Mouse (Mus musculus) T-helper 1 cell (primary cell): ENCODE measurements around the gene Slc8a1.

Experiments
- in situ Hi-C: fragments of 300-600 bp; cut with MboI, MseI; formaldehyde crosslinking; loops from one replicate; pipeline ENCODE4 v1.15.1; 2025; ENCODE audit warnings: high pct_unique_total_duplicates

Gene Slc8a1

GRCm38 (mm10) chr17:81669816-81670691 is 68.1 kb downstream of the Slc8a1 start:
- in situ Hi-C loops: no loop called here

- in situ Hi-C loops: no loop called here
Measured at GRCm38 (mm10) chr17:81669062-81669815, 68.9 kb downstream of the Slc8a1 start.

- in situ Hi-C loops: no loop called here
Measured at GRCm38 (mm10) chr17:81668466-81668865, 69.7 kb downstream of the Slc8a1 start.

DNA sequence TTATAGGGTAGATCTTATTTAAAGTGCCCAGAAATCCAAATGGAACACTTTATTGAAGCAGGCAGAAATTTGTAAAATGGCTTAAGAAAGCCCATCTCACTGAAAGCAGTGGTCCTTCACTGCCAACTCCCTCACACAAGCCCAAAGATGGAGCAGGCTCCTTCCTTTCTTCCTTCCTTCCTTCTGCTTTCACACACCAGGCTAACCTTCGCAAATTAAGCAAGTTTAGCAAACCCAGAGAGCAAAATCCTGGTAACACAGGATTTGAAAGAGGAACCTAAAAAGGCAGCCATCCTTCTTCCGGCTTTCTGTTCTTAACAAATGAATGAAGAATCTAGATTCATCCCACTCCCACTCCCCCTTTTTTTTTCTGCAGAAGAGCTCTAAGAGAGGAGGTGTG is 70.2 kb downstream of the Slc8a1 start:
- in situ Hi-C loops: no loop called here

DNA sequence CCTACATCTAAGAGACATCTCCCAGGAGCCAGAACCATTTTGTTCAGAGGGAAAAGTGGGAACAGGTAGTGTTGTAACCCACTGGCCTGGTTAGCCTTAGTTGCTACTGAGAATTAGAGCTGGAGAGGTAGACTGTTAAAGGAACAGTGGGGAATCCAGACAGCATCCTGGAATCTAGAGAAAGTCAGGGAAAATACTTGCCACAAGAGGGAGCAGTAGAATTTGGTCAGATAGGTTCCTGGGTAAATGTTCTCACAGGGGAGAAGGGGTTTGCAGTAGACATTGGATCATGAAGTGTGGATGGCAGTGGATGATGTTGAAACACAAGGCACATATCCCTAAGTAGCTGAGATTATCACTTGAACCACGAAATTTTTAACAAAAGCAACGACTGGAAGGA is 71.6 kb downstream of the Slc8a1 start:
- in situ Hi-C loops: no loop called here

DNA sequence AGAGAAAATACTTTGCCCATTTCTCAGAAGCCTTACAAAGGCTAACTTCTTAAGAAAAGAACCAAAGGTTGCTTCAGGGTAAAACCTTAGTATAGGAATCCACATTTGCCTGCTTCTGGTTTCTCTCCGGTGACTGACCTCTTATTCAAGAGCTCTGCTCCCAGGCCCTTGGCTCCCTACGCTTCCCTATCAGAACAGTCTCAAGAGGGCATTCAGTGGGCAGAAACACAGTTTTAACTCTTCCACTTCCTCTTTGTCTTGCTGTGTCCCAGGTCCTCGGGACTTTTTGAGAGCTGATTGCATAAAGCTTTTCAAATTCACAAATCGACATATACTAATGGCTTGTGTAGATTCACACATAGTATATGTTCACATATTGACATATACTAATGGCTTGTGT is 73.3 kb downstream of the Slc8a1 start:
- in situ Hi-C loops: no loop called here

DNA sequence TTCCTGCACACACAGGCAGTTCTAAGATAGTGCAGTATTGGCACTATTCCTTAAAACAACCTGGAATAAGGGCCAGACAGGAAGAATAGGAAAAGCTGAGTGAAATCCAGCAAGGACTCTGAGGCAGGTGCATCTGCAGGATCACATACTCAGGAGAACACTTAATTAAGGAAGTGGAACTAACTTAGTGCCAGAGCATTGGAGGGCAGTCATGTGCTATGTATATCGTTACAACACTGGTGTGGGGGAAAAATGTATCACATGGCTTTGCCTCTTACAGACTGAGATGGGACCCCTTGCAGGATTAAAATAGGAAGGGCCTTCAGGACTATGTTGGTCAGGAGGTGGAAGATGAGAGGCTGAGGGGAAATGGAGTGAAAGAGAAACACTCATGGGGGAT is 80.3 kb downstream of the Slc8a1 start:
- in situ Hi-C loops: loop anchor here (10.0 kb wide), 1 partner anchor 1047 kb away; no protein-coding TSS in a partner anchor

DNA sequence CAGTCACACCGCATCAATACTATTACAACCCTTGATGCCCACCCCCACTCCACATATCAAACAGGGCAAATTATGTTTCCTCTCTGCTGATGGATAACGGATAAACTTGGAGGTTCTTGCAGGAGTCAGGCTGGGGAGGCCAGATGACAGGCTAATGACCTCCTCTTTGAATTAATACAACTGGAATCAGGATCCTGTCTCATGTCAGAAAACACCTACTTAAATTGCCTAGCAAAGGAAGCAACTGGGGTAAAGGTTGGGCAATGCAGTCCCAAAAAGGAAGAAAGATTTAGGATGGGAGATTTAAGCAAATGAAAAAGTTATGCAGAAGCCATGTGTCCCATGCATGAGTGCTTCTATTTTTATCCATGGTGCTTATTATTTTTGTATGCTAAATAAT is 83.6 kb downstream of the Slc8a1 start:
- in situ Hi-C loops: loop anchor here (10.0 kb wide), 1 partner anchor 1050 kb away; no protein-coding TSS in a partner anchor

DNA sequence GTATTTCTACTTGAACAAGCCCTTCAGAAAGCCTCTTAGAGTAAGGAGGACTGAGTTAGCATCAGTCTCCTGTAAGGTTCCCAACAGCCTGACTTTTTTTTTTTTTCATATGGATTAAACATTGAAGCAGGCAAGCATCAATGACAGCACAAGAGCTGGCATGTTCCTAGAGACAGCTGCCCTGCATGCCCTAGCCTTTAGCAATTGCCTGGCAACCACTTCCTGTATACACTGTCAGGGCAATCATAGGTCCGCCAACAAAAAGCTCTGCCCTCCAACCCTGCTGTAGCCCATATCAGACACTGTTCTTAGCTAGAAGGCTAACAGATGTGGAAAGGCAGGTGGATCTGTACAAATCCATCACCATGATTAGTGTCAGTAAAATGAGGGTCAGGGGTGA is 85.2 kb downstream of the Slc8a1 start:
- in situ Hi-C loops: loop anchor here (10.0 kb wide), 1 partner anchor 1052 kb away; no protein-coding TSS in a partner anchor

DNA sequence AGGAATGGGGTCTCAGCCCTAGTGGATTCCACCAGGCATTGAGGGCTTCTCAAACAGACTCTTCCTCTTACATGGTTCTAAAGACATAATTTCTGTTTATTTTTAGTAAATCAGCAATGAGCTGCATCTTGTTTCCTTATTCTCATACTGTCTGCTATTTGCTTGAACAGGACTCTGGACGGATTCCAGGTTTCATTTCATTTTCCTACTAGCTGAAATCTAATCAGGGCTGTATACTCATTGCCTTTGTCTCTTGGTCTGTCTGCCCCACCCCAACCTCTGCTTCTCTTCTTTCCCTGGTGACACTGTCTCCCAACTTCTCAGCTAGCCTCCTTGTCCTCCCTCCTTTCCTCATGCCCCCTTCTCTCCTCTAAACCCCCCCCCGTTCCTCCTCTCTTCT is 101.4 kb downstream of the Slc8a1 start:
- in situ Hi-C loops: no loop called here

DNA sequence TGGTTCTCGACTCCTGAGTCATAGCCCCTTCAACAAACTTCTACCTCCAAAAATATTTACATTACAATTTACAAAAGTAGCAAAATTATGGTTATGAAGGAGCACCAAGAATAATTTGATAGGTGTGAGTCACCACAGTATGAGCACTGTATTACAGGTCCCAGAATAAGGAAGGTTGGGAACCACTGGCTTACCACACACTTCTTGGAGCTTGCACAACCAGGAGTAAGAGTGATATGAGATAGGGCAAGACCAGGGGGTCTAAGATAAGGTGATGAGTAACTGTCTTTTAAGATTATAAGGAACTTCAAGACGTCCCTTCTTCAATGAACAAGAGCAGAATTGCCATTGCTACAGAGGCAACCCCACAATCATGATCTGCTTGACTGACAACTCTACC is 107.7 kb downstream of the Slc8a1 start:
- in situ Hi-C loops: no loop called here

DNA sequence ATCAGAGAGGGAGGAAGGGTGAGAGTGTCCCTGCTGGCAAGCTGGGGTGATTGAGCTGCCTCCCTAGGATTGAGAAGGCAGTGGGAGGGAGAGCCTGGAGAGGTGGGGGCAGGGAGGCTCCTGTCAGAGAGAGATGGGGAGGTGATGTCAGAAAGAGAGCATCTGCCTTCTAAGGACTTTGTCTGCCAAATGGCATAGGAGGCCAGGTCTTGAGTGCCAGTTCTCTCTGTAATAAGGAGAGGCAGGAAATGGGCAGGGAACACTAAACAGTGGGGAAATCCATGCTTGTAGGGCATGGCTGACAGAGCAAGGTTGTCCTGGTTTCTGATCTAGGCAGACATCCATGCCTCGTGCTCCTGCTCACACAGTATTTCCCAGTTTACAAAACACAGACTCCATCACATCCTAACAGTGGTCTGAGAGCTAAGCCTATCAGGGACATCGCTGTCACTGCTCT is 117.0 kb downstream of the Slc8a1 start:
- in situ Hi-C loops: no loop called here

GRCm38 (mm10) chr17:81618461-81618860 is 119.7 kb downstream of the Slc8a1 start:
- in situ Hi-C loops: no loop called here

DNA sequence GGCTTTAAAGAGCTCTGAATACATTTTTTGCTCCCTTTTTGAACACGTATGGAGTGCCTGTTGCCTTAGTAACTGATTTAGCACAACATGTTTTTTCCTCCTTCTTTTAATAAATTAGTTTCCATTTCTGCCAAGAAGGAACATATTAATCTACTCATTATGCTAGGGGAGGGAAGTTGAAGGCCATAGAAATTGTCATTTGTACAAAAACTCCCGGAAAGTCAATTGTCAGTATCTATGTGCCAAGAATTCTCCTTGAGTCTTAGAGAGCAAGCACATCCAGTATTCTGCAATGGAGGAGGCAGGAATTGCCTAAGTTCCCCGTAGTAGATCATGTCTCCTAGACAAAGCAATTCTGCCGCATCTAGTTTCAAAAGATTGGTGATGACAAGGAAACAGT is 121.9 kb downstream of the Slc8a1 start:
- in situ Hi-C loops: no loop called here

GRCm38 (mm10) chr17:81615391-81615790 is 122.8 kb downstream of the Slc8a1 start:
- in situ Hi-C loops: no loop called here

GRCm38 (mm10) chr17:81607515-81607914 is 130.7 kb downstream of the Slc8a1 start:
- in situ Hi-C loops: no loop called here

DNA sequence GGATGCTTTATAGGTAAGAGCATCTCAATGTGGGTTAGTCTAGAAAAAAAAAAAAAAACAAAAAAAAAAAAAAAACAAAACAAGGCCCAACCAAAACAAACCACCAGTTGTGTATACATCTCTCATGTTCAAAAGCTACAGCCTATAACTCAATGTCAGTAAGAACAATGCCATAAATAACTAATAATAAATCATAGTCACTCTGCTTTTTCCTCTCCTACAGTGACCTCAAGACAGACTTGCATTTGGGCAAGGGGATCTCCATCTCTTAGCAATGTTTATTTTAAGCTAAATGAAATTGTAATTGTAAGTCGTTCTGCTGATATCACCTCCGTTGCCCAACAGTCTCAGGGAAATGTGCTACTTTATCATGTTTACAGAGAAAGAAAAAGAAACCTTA is 132.1 kb downstream of the Slc8a1 start:
- in situ Hi-C loops: no loop called here

DNA sequence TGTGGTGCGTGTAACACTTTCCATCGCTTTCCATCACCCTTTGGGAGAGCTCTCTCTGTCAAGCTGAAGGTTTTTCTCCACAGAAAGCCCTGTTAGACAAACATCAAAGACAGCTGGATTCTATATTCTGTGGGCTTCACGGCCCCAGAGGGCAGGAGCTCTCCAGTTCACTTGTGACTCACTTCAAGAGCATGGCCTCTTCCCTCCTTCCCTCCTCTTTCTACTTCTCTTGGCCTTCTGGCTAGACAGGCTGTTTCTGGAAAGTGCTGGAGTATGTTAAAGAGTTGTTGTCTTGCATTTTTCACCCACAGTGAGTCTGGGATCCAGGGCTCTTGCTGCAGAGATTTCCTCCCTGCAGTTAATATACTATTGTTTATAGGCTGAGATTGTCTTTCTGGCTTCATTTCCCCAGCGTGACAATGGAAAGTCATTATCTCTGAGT is 132.9 kb downstream of the Slc8a1 start:
- in situ Hi-C loops: no loop called here

DNA sequence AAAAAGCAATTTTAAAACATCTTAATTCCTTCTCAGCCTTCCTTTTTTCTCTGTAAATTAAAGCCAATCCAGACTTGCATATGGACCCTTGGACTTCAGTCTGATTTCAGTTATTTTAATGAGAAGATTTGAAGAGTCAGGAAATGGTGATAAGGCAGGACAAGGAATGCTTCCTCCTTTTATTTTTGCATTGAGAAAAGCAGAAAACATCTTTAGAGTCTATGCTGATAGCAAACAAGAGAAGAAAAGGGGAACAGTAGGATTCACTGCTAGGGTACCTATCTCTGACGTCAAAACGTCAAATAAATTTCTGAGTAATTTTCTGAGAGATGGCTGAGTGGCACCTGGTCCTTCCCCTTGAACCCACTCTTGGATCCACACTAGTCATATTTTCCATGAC is 139.1 kb downstream of the Slc8a1 start:
- in situ Hi-C loops: loop anchor here (25.0 kb wide), 1 partner anchor 913 kb away; no protein-coding TSS in a partner anchor

DNA sequence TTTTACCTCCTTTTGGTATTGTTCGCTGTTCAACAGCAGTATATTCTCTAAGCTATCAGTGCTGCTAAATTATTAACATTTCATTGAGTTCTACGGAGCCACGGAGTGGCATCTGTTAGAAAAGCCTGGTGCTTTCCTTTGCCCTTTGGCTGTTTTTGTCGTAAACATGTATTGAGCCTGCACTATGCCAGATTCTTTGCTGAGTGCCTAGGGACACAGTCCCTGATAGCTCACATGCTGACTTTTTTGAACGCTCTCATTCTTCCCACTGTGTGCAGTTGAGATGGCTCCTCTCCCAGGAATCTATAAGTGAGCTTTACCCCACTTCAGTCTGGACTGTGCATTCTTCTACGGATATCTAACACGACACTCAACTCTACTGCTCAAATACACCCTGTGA is 148.4 kb downstream of the Slc8a1 start:
- in situ Hi-C loops: loop anchor here (25.0 kb wide), 1 partner anchor 923 kb away; no protein-coding TSS in a partner anchor

GRCm38 (mm10) chr17:81586759-81587158 is 151.4 kb downstream of the Slc8a1 start:
- in situ Hi-C loops: loop anchor here (25.0 kb wide), 1 partner anchor 926 kb away; no protein-coding TSS in a partner anchor

DNA sequence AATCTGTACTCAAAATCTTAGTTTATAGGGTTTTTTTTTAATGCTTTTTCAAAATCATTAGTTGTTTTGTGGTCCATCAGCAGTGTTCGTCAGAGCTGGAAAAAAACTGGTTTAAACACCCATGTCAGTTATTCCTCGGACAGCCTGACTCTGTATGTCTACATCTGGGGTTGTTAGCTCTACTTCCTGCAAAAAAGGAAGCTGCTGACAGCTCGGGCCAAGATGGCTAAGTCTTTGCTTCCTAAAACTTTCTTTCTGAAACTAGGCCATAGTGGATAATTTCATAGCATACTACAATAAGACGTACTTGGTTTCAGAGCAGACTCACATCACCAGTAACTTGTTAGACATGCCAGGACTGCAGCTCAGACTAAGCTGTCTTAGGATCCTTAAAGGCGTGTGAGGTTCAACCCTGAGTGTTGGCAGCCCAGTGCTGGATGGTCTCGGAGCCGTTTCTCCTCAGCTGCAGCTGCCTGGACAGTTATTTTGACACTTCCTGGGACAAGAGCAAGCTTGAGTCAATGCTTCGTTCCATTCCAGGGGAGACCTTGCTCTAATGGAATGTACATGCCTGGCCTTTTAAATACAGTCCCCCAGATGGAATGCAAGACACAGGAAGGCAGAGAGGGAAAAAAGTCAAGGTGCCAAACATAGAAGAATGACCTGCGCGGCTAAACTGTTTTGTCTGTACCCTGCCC is 158.3 kb downstream of the Slc8a1 start:
- in situ Hi-C loops: loop anchor here (25.0 kb wide), 1 partner anchor 932 kb away; no protein-coding TSS in a partner anchor
